Mouse (Mus musculus): ENCODE results near the gene Arid2. TPM values are rescaled to one million over a fixed set of nuclear protein-coding genes. Genes with fewer than 3 reads are reported as not detected.
"Not testable (repeated sequence)": the region's sequence is repeated elsewhere in the genome, so short reads cannot be mapped to it uniquely, and the experiment has no call there.

The Arid2 gene
- polyA plus RNA-seq, 1 experiment, result 29.6 TPM

- TF ChIP-seq POLR2A (IDR thresholded peaks at IDR 0.05; ENCODE audit: low read depth, low read length) (no peak), CTCF (IDR thresholded peaks at IDR 0.05; ENCODE audit: borderline replicate concordance, insufficient read depth, low read length) (no peak)
- Histone ChIP-seq H3K4me1 (ENCODE audit: control insufficient read depth, insufficient read depth, low read length) (no peaks in the 10 kb centered on the region), H3K27ac (ENCODE audit: insufficient read depth, low read length) (no peak overlapping the region), H3K4me3 (ENCODE audit: insufficient read depth, low read length) (no peak overlapping the region)
These were observed 109.5 kb downstream of the Arid2 start for GRCm38 (mm10) chr15:96396641-96397344.

- Histone ChIP-seq H3K4me1 (ENCODE audit: control insufficient read depth, insufficient read depth, low read length) (no peaks in the 10 kb centered on the region), H3K27ac (ENCODE audit: insufficient read depth, low read length) (no peak overlapping the region), H3K4me3 (ENCODE audit: insufficient read depth, low read length) (no peak overlapping the region)
- TF ChIP-seq CTCF (IDR thresholded peaks at IDR 0.05; ENCODE audit: borderline replicate concordance, insufficient read depth, low read length), result no peak
- no peak for TF ChIP-seq POLR2A (IDR thresholded peaks at IDR 0.05; ENCODE audit: low read depth, low read length)
These were observed 111.0 kb downstream of the Arid2 start for GRCm38 (mm10) chr15:96398333-96398732.

GRCm38 (mm10) chr15:96405548-96405947 is 118.2 kb downstream of the Arid2 start:
- Histone ChIP-seq H3K4me3 (ENCODE audit: insufficient read depth, low read length) (no peak overlapping the region), H3K4me1 (ENCODE audit: control insufficient read depth, insufficient read depth, low read length) (peaks cover 2% of the 10 kb centered on the region; the same call in 1 of the 2 replicates), H3K27ac (ENCODE audit: insufficient read depth, low read length) (peak overlapping the region; percentile 72)
- TF ChIP-seq POLR2A (IDR thresholded peaks at IDR 0.05; ENCODE audit: low read depth, low read length) (no peak), CTCF (IDR thresholded peaks at IDR 0.05; ENCODE audit: borderline replicate concordance, insufficient read depth, low read length) (no peak)

- TF ChIP-seq CTCF (IDR thresholded peaks at IDR 0.05; ENCODE audit: borderline replicate concordance, insufficient read depth, low read length), result no peak
- no peak for TF ChIP-seq POLR2A (IDR thresholded peaks at IDR 0.05; ENCODE audit: low read depth, low read length)
- peak overlapping the region; percentile 39 for H3K27ac ChIP-seq (ENCODE audit: insufficient read depth, low read length)
- peaks cover 2% of the 10 kb centered on the region; the same call in 1 of the 2 replicates for H3K4me1 ChIP-seq (ENCODE audit: control insufficient read depth, insufficient read depth, low read length)
- no peak overlapping the region for H3K4me3 ChIP-seq (ENCODE audit: insufficient read depth, low read length)
These were observed 118.9 kb downstream of the Arid2 start for GRCm38 (mm10) chr15:96406253-96406652.

GRCm38 (mm10) chr15:96407151-96407550 is 119.8 kb downstream of the Arid2 start:
- Histone ChIP-seq H3K4me3 (ENCODE audit: insufficient read depth, low read length) (no peak overlapping the region), H3K4me1 (ENCODE audit: control insufficient read depth, insufficient read depth, low read length) (peaks cover 2% of the 10 kb centered on the region; the same call in 1 of the 2 replicates), H3K27ac (ENCODE audit: insufficient read depth, low read length) (0 out of 2 replicates have a peak overlapping the region, but pooled peaks have one; percentile 43)
- TF ChIP-seq POLR2A (IDR thresholded peaks at IDR 0.05; ENCODE audit: low read depth, low read length), result no peak
- no peak for TF ChIP-seq CTCF (IDR thresholded peaks at IDR 0.05; ENCODE audit: borderline replicate concordance, insufficient read depth, low read length)

- TF ChIP-seq POLR2A (IDR thresholded peaks at IDR 0.05; ENCODE audit: low read depth, low read length) (no peak), CTCF (IDR thresholded peaks at IDR 0.05; ENCODE audit: borderline replicate concordance, insufficient read depth, low read length) (no peak)
- Histone ChIP-seq H3K4me1 (ENCODE audit: control insufficient read depth, insufficient read depth, low read length) (peaks cover 2% of the 10 kb centered on the region; the same call in 1 of the 2 replicates), H3K27ac (ENCODE audit: insufficient read depth, low read length) (no peak overlapping the region), H3K4me3 (ENCODE audit: insufficient read depth, low read length) (no peak overlapping the region)
These were observed 121.4 kb downstream of the Arid2 start for GRCm38 (mm10) chr15:96408717-96409121.

- H3K4me3 ChIP-seq (ENCODE audit: insufficient read depth, low read length), result no peak overlapping the region
- H3K4me1 ChIP-seq (ENCODE audit: control insufficient read depth, insufficient read depth, low read length), result no peaks in the 10 kb centered on the region
- H3K27ac ChIP-seq (ENCODE audit: insufficient read depth, low read length), result no peak overlapping the region
- TF ChIP-seq POLR2A (IDR thresholded peaks at IDR 0.05; ENCODE audit: low read depth, low read length), result no peak
- TF ChIP-seq CTCF (IDR thresholded peaks at IDR 0.05; ENCODE audit: borderline replicate concordance, insufficient read depth, low read length), result no peak
These were observed 130.8 kb downstream of the Arid2 start for GRCm38 (mm10) chr15:96418161-96418560.

GRCm38 (mm10) chr15:96419920-96420319 is 132.6 kb downstream of the Arid2 start:
- TF ChIP-seq POLR2A (IDR thresholded peaks at IDR 0.05; ENCODE audit: low read depth, low read length) (no peak), CTCF (IDR thresholded peaks at IDR 0.05; ENCODE audit: borderline replicate concordance, insufficient read depth, low read length) (no peak)
- H3K4me3 ChIP-seq (ENCODE audit: insufficient read depth, low read length), result no peak overlapping the region
- no peak overlapping the region for H3K27ac ChIP-seq (ENCODE audit: insufficient read depth, low read length)
- no peaks in the 10 kb centered on the region for H3K4me1 ChIP-seq (ENCODE audit: control insufficient read depth, insufficient read depth, low read length)

- H3K4me1 ChIP-seq (ENCODE audit: control insufficient read depth, insufficient read depth, low read length), result no peaks in the 10 kb centered on the region
- TF ChIP-seq POLR2A (IDR thresholded peaks at IDR 0.05; ENCODE audit: low read depth, low read length) (no peak), CTCF (IDR thresholded peaks at IDR 0.05; ENCODE audit: borderline replicate concordance, insufficient read depth, low read length) (no peak)
- no peak overlapping the region for H3K4me3 ChIP-seq (ENCODE audit: insufficient read depth, low read length)
- no peak overlapping the region for H3K27ac ChIP-seq (ENCODE audit: insufficient read depth, low read length)
These were observed 146.9 kb downstream of the Arid2 start for GRCm38 (mm10) chr15:96434202-96434601.

- not testable (repeated sequence) for H3K27ac ChIP-seq (ENCODE audit: insufficient read depth, low read length); H3K4me1 ChIP-seq (ENCODE audit: control insufficient read depth, insufficient read depth, low read length); H3K4me3 ChIP-seq (ENCODE audit: insufficient read depth, low read length)
These were observed 154.2 kb downstream of the Arid2 start for GRCm38 (mm10) chr15:96441480-96441879.
